Mouse (Mus musculus): Measurements from ENCODE around the gene Tekt1. TPM values are rescaled to one million over a fixed set of nuclear protein-coding genes. Genes with fewer than 3 reads are reported as not detected.
A peak's percentile ranks its signal among the peaks of the same experiment; 100 is the strongest.
"Not testable (repeated sequence)": the region's sequence is repeated elsewhere in the genome, so short reads cannot be mapped to it uniquely, and the experiment has no call there.

Gene Tekt1
- polyA plus RNA-seq, 1 experiment from 2014 or later, result 2.0 TPM

DNA sequence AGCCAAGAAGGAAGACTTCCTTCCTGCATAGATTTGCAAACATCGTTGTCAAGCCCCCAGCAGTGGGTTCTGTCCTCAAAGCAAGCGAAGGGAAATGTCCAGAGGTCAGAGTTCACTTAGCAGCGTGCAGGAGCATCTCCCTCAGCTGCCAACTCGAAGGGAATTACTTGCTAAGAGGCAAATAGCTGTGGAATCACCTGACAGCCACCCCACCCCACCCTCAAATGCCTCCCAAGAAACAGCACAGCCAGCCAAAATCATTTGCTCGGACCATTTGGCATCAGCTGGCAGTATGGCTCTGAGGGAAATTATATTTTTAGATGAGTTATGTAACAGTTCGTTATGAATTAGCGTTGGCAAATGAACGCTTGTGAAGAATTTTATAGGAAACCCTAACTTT, 13.2 kb downstream of the Tekt1 start:
- DNase-seq (ENCODE audit: low spot score), result no peak
- WGBS, result 63% methylated on average over 8 of the region's 8 CpGs
- Histone ChIP-seq H3K4me3 (no peak overlapping the region), H3K27ac (no peak overlapping the region), H3K4me1 (no peaks in the 10 kb centered on the region), H3K36me3 (no peaks in the 10 kb centered on the region), H3K9me3 (no peaks in the 10 kb centered on the region), H3K27me3 (ENCODE audit: insufficient read depth, poor library complexity, severe bottlenecking) (no peaks in the 10 kb centered on the region)

- no peak for DNase-seq (ENCODE audit: low spot score)
- no peak overlapping the region for H3K4me3 ChIP-seq
- WGBS, result 48% methylated on average over 10 of the region's 10 CpGs
These were observed 13.7 kb downstream of the Tekt1 start for GRCm38 (mm10) chr11:72348563-72348962.

GRCm38 (mm10) chr11:72344486-72344885, 17.8 kb downstream of the Tekt1 start:
- no peaks in the 10 kb centered on the region for H3K36me3 ChIP-seq
- no peaks in the 10 kb centered on the region for H3K27me3 ChIP-seq (ENCODE audit: insufficient read depth, poor library complexity, severe bottlenecking)

More at GRCm38 (mm10) chr11:72348563-72348962, 13.7 kb downstream of the Tekt1 start:
- Histone ChIP-seq H3K9me3 (no peaks in the 10 kb centered on the region), H3K27ac (no peak overlapping the region), H3K4me1 (no peaks in the 10 kb centered on the region), H3K36me3 (no peaks in the 10 kb centered on the region), H3K27me3 (ENCODE audit: insufficient read depth, poor library complexity, severe bottlenecking) (no peaks in the 10 kb centered on the region)

GRCm38 (mm10) chr11:72343904-72344303, 18.3 kb downstream of the Tekt1 start:
- Histone ChIP-seq H3K9me3 (no peaks in the 10 kb centered on the region), H3K4me3 (no peak overlapping the region), H3K36me3 (no peaks in the 10 kb centered on the region), H3K27ac (no peak overlapping the region), H3K27me3 (ENCODE audit: insufficient read depth, poor library complexity, severe bottlenecking) (no peaks in the 10 kb centered on the region), H3K4me1 (peaks cover 4% of the 10 kb centered on the region; the same call in 1 of the 2 replicates)
- no peak for DNase-seq (ENCODE audit: low spot score)
- WGBS, result 21% methylated on average over 8 of the region's 8 CpGs

More at GRCm38 (mm10) chr11:72344486-72344885, 17.8 kb downstream of the Tekt1 start:
- peaks cover 4% of the 10 kb centered on the region; the same call in 1 of the 2 replicates for H3K4me1 ChIP-seq
- no peaks in the 10 kb centered on the region for H3K9me3 ChIP-seq
- H3K27ac ChIP-seq, result no peak overlapping the region
- DNase-seq (ENCODE audit: low spot score), result no peak
- 84% methylated on average over 11 of the region's 11 CpGs for WGBS
- no peak overlapping the region for H3K4me3 ChIP-seq

DNA sequence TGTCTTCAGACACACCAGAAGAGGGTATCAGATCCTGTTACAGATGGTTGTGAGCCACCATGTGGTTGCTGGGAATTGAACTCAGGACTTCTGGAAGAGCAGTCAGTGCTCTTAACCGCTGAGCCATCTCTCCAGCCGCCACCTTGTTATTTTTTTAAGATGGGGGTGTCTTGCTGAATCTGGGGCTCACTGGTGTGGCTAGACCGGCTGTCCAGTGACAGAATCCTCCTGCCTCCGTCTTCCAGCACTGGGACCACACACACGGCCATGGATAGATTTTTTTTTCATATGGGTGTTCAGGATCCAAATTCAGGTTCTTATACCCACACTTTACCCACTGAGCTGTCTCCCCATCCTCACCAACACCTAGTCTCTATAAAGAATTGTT, 19.0 kb downstream of the Tekt1 start:
- H3K36me3 ChIP-seq; H3K27ac ChIP-seq; DNase-seq (ENCODE audit: low spot score); H3K4me3 ChIP-seq; H3K4me1 ChIP-seq; H3K27me3 ChIP-seq (ENCODE audit: insufficient read depth, poor library complexity, severe bottlenecking); H3K9me3 ChIP-seq: not testable (repeated sequence)
- 86% methylated on average over 5 of the region's 5 CpGs for WGBS

- H3K9me3 ChIP-seq, result no peaks in the 10 kb centered on the region
- peaks cover 4% of the 10 kb centered on the region; the same call in 1 of the 2 replicates for H3K4me1 ChIP-seq
- 12% methylated on average over 7 of the region's 7 CpGs for WGBS
- no peak overlapping the region for H3K4me3 ChIP-seq
- H3K27me3 ChIP-seq (ENCODE audit: insufficient read depth, poor library complexity, severe bottlenecking), result no peaks in the 10 kb centered on the region
- no peak overlapping the region for H3K27ac ChIP-seq
- peak; percentile 83 for DNase-seq (ENCODE audit: low spot score)
- no peaks in the 10 kb centered on the region for H3K36me3 ChIP-seq
These were observed 19.5 kb downstream of the Tekt1 start for GRCm38 (mm10) chr11:72342549-72343237.

GRCm38 (mm10) chr11:72339716-72340115, 22.5 kb downstream of the Tekt1 start:
- no peak overlapping the region for H3K27ac ChIP-seq
- H3K4me3 ChIP-seq, result no peak overlapping the region
- DNase-seq (ENCODE audit: low spot score), result no peak
- no peaks in the 10 kb centered on the region for H3K27me3 ChIP-seq (ENCODE audit: insufficient read depth, poor library complexity, severe bottlenecking)
- WGBS, result 80% methylated on average over 4 of the region's 4 CpGs
- H3K9me3 ChIP-seq, result no peaks in the 10 kb centered on the region
- no peaks in the 10 kb centered on the region for H3K36me3 ChIP-seq
- peaks cover 4% of the 10 kb centered on the region; the same call in 1 of the 2 replicates for H3K4me1 ChIP-seq

GRCm38 (mm10) chr11:72338437-72338871, 23.8 kb downstream of the Tekt1 start:
- 57% methylated on average over 5 of the region's 5 CpGs for WGBS

DNA sequence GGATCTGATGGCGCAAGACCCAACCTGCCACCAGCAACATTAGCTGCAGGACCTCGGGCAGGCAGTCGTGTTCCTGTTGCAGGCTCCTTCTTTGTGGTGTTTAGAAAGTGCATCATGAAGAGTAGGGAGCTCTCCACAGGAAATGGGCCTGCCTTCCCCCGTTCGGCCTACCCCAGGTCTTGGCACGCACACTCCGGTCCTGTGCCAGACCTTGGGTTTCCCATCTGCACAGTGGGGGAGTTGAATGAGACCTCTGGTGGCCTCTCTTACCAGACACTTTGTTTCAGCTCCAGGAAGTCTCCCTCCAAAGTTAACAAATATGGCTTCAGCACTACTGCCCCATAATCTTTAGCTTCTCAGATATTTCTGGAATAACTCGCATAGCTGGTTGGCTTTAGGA, 25.5 kb downstream of the Tekt1 start:
- no peaks in the 10 kb centered on the region; the same call in 1 of the 2 replicates for H3K27me3 ChIP-seq (ENCODE audit: insufficient read depth, poor library complexity, severe bottlenecking)
- 76% methylated on average over 8 of the region's 8 CpGs for WGBS
- H3K4me1 ChIP-seq, result no peaks in the 10 kb centered on the region
- no peak for DNase-seq (ENCODE audit: low spot score)
- H3K27ac ChIP-seq, result no peak overlapping the region
- H3K36me3 ChIP-seq, result no peaks in the 10 kb centered on the region
- H3K9me3 ChIP-seq, result no peaks in the 10 kb centered on the region
- no peak overlapping the region for H3K4me3 ChIP-seq

More at GRCm38 (mm10) chr11:72338437-72338871, 23.8 kb downstream of the Tekt1 start:
- Histone ChIP-seq H3K27ac (no peak overlapping the region), H3K4me1 (peaks cover 4% of the 10 kb centered on the region; the same call in 1 of the 2 replicates), H3K27me3 (ENCODE audit: insufficient read depth, poor library complexity, severe bottlenecking) (no peaks in the 10 kb centered on the region; the same call in 1 of the 2 replicates), H3K9me3 (no peaks in the 10 kb centered on the region), H3K4me3 (no peak overlapping the region), H3K36me3 (no peaks in the 10 kb centered on the region)
- DNase-seq (ENCODE audit: low spot score), result no peak

- Histone ChIP-seq H3K36me3 (no peaks in the 10 kb centered on the region), H3K9me3 (no peaks in the 10 kb centered on the region), H3K4me3 (no peak overlapping the region), H3K4me1 (no peaks in the 10 kb centered on the region), H3K27ac (no peak overlapping the region), H3K27me3 (ENCODE audit: insufficient read depth, poor library complexity, severe bottlenecking) (no peaks in the 10 kb centered on the region; the same call in 1 of the 2 replicates)
- 75% methylated on average over 4 of the region's 4 CpGs for WGBS
- DNase-seq (ENCODE audit: low spot score), result no peak
These were observed 27.6 kb downstream of the Tekt1 start for GRCm38 (mm10) chr11:72334653-72335052.

DNA sequence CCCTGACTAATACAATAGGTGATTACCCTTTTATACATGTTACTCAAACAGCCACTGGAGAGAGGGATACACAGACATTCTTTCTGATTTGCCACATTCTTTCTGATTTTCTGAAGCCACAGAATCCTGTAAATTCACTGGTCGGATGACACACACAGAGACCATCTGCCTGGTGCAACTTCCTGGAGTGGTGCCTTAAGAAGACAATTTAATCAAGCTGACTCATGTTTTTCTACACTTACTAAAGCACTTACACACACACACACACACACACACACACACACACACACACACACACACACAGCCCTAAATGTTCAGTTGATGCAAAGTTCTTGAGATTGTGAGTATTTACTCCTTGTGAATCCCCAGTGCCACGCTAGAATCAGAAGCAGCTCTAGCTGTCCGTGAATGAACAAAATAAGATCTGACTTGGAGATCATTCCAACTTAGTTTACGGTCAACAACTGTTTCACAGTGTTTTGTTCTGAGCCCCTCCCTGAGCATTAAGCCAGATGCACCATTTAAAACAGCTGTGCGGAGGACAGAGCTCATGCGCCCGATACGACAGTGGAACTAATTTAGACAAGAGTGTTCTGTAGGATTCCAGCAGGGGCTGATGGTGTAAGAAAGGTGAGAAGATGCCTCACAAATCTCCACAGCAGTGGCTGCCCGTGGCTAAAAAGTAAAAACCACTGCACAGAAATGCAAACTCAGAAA, 29.1 kb downstream of the Tekt1 start:
- 87% methylated on average over 9 of the region's 9 CpGs for WGBS

GRCm38 (mm10) chr11:72325701-72326100, 36.5 kb downstream of the Tekt1 start:
- no peaks in the 10 kb centered on the region for H3K27me3 ChIP-seq (ENCODE audit: insufficient read depth, poor library complexity, severe bottlenecking)
- no peak for DNase-seq (ENCODE audit: low spot score)
- 78% methylated on average over 4 of the region's 4 CpGs for WGBS
- H3K36me3 ChIP-seq, result no peaks in the 10 kb centered on the region
- H3K4me1 ChIP-seq, result no peaks in the 10 kb centered on the region
- H3K4me3 ChIP-seq, result no peak overlapping the region
- no peaks in the 10 kb centered on the region for H3K9me3 ChIP-seq
- no peak overlapping the region for H3K27ac ChIP-seq

More for the DNA sequence above, 29.1 kb downstream of the Tekt1 start:
- no peak overlapping the region for H3K4me3 ChIP-seq
- H3K36me3 ChIP-seq, result no peaks in the 10 kb centered on the region
- no peak for DNase-seq (ENCODE audit: low spot score)
- H3K4me1 ChIP-seq, result no peaks in the 10 kb centered on the region
- no peak overlapping the region for H3K27ac ChIP-seq
- no peaks in the 10 kb centered on the region for H3K9me3 ChIP-seq
- H3K27me3 ChIP-seq (ENCODE audit: insufficient read depth, poor library complexity, severe bottlenecking), result no peaks in the 10 kb centered on the region; the same call in 1 of the 2 replicates

DNA sequence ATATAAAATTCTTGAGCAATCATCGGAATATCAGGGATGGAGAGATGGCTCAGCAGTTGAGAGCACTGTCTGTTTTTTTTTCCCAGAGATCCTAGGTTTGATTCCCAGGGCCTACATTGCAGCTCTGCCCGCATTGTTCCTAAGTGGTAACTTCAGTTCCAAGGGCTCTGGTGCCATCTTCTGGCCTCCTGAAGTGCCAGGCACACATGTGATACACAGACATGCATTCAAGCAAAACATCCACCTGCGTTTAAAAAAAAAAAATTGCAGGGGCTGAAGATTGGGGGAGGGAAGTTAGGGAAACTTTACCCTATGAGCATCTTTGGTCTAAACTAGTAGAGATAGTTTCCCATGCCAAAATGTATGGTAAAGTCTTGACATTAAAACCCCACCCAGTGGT, 37.8 kb downstream of the Tekt1 start:
- DNase-seq (ENCODE audit: low spot score), result no peak
- H3K4me1 ChIP-seq, result no peaks in the 10 kb centered on the region
- H3K27me3 ChIP-seq (ENCODE audit: insufficient read depth, poor library complexity, severe bottlenecking), result no peaks in the 10 kb centered on the region
- H3K4me3 ChIP-seq, result no peak overlapping the region
- no peak overlapping the region for H3K27ac ChIP-seq
- WGBS, result 63% methylated on average over 3 of the region's 3 CpGs
- no peaks in the 10 kb centered on the region for H3K9me3 ChIP-seq
- no peaks in the 10 kb centered on the region for H3K36me3 ChIP-seq
